Mouse (Mus musculus): ENCODE measurements at regions not wholly inside any gene's neighbourhood (a gene's known extent, or its start where the extent isn't known, plus 50 kb on each side); places are given as distances from the start of the nearest gene placed in this dataset.

DNA sequence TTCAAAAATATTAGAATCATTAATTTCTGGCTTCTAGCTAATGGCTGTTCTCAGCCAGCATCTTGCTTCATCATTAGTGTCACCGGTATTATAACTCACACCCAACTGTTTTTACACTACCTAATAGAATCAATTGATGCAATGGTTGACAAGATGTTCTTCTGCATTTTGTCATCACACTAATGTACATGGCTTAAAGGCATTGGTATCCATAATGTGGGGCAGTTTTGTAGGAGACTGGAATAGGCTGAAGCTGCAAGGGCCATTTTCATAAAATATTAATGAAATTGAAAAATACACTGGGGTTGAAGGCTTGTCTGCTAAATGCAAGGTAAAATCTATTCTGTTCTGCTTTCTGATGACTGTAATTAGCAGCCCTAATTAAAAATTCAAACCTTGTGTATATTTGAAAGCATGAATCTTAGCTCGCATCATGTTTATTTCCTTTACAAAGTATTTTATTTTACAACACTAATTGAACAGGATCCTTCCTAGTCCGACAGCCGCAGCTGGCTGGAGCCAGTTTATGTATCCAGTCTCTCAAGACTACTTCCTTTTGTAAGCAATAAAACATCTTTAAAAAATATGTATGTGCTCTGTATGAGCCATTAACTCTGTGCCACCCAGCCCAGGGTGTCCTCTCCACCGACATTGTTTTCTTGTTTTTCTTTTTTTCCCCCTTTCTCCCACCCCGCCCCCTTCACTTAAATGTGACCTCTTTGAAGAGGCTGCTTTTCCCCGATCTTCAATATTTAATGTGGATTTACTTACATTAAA lies 259.6 kb downstream of the Pou4f1 start:
- ChIA-PET POLR2A (interaction anchor here (0.7 kb wide), 1 partner anchor 81 kb away, joined by 3 read pairs; no protein-coding TSS in a partner anchor), CTCF (no interaction called here)
- TF ChIP-seq CTCF (IDR thresholded peaks at IDR 0.05) = no peak
- ATAC-seq (no peak), DNase-seq (ENCODE audit: low read depth, low spot score) (no peak)
- H3K27me3 ChIP-seq = peaks cover 46% of the 10 kb centered on the region
- in situ Hi-C loops (cut with MboI; ENCODE audit: low pct_unique_long_range_greater_than_20kb) = no loop called here

GRCm38 (mm10) chr14:104206602-104207001 lies 261.2 kb downstream of the Pou4f1 start:
- ChIA-PET CTCF (no interaction called here), POLR2A (no interaction called here)
- TF ChIP-seq CTCF (IDR thresholded peaks at IDR 0.05) = no peak
- H3K27me3 ChIP-seq = peaks cover 44% of the 10 kb centered on the region
- ATAC-seq = no peak
- in situ Hi-C loops (cut with MboI; ENCODE audit: low pct_unique_long_range_greater_than_20kb) = no loop called here
- no peak for DNase-seq (ENCODE audit: low read depth, low spot score)

- ChIA-PET CTCF (interaction anchor here (0.8 kb wide), 1 partner anchor 8 kb away, joined by 3 read pairs; no protein-coding TSS in a partner anchor), POLR2A (no interaction called here)
- TF ChIP-seq CTCF (IDR thresholded peaks at IDR 0.05) = peak; percentile 33
- peaks cover 68% of the 10 kb centered on the region for H3K27me3 ChIP-seq
- ATAC-seq (no peak), DNase-seq (ENCODE audit: low read depth, low spot score) (no peak)
- in situ Hi-C loops (cut with MboI; ENCODE audit: low pct_unique_long_range_greater_than_20kb) = no loop called here
These were observed 264.4 kb downstream of the Pou4f1 start for GRCm38 (mm10) chr14:104203239-104203986.

GRCm38 (mm10) chr14:104193198-104193597 lies 274.6 kb downstream of the Pou4f1 start:
- no peak for TF ChIP-seq CTCF (IDR thresholded peaks at IDR 0.05)
- POLR2A ChIA-PET = no interaction called here
- in situ Hi-C loops (cut with MboI; ENCODE audit: low pct_unique_long_range_greater_than_20kb) = no loop called here
- ATAC-seq (no peak), DNase-seq (ENCODE audit: low read depth, low spot score) (no peak)
- CTCF ChIA-PET = no interaction called here
- H3K27me3 ChIP-seq = peaks cover 24% of the 10 kb centered on the region

DNA sequence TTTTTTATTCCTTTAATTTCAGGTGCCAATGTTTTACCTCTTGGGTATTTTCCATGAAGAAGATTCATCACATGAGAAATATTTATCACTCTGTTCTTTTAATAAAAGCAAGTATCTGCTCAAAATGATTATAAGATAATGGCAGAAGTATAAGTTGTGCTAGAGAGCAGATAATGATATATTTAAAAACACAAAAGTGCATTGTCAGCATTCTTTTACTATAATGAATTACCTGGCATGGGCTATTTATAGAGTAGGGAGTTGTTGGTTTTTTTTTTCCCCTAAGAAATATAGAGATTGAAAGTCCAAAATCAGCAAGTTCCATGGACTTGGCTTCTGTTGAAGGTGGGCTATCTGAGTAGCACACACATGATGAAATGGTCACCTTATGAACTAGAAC lies 292.7 kb downstream of the Pou4f1 start:
- ChIA-PET POLR2A (no interaction called here), CTCF (interaction anchor here (0.6 kb wide), 1 partner anchor 15 kb away, joined by 3 read pairs; no protein-coding TSS in a partner anchor)
- in situ Hi-C loops (cut with MboI; ENCODE audit: low pct_unique_long_range_greater_than_20kb) = no loop called here
- ATAC-seq (no peak), DNase-seq (ENCODE audit: low read depth, low spot score) (no peak)
- H3K27me3 ChIP-seq = peaks cover 12% of the 10 kb centered on the region
- TF ChIP-seq CTCF (IDR thresholded peaks at IDR 0.05) = no peak

DNA sequence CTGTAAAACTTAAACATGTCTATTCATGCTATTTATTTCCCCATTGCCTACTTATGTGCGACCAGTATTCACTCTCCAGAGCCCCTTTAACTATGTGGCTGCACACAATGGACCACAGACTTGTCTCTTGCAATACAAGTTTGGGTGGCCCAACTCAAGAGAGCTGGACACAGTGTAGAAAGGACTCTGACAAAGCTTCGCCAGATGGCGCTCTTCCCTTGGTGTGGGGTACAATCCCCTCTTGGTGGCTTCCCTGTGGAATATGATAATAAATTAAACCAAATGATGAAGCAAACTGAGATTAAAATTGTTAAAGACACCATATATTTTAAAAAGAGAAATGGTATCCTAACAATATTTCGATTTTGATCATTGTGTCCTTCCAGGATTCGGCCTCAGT lies 302.6 kb upstream of the Ednrb start:
- peaks cover 32% of the 10 kb centered on the region for H3K27me3 ChIP-seq
- no peak for DNase-seq (ENCODE audit: low read depth, low spot score)
- peak; percentile 57 for TF ChIP-seq CTCF (IDR thresholded peaks at IDR 0.05)
- ChIA-PET POLR2A (no interaction called here), CTCF (no interaction called here)
- ATAC-seq = no peak
- in situ Hi-C loops (cut with MboI; ENCODE audit: low pct_unique_long_range_greater_than_20kb) = loop anchor here (25.0 kb wide), 1 partner anchor 665 kb away; no protein-coding TSS in a partner anchor

DNA sequence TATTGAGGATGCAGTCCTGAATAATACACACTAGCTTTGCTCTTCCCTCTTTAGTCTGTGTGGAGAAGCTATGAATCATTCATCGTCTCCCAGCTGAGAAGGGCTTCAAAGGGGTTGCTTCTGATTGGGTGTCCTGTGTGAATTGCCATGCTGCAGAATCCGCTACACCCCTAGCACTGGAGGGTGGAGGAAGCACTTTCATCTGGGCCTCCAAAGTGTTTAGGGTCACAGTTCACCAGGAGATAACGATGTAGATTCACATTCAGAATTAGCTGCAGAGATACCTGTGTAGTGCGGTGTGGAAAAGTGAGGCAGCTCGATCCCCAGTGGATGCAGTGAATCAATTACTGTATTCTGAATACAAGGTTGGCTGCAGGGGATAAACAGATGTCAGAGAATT lies 301.2 kb upstream of the Ednrb start:
- no peak for ATAC-seq
- POLR2A ChIA-PET = no interaction called here
- TF ChIP-seq CTCF (IDR thresholded peaks at IDR 0.05) = no peak
- DNase-seq (ENCODE audit: low read depth, low spot score) = no peak
- in situ Hi-C loops (cut with MboI; ENCODE audit: low pct_unique_long_range_greater_than_20kb) = loop anchor here (25.0 kb wide), 1 partner anchor 667 kb away; no protein-coding TSS in a partner anchor
- H3K27me3 ChIP-seq = peaks cover 37% of the 10 kb centered on the region
- CTCF ChIA-PET = no interaction called here

DNA sequence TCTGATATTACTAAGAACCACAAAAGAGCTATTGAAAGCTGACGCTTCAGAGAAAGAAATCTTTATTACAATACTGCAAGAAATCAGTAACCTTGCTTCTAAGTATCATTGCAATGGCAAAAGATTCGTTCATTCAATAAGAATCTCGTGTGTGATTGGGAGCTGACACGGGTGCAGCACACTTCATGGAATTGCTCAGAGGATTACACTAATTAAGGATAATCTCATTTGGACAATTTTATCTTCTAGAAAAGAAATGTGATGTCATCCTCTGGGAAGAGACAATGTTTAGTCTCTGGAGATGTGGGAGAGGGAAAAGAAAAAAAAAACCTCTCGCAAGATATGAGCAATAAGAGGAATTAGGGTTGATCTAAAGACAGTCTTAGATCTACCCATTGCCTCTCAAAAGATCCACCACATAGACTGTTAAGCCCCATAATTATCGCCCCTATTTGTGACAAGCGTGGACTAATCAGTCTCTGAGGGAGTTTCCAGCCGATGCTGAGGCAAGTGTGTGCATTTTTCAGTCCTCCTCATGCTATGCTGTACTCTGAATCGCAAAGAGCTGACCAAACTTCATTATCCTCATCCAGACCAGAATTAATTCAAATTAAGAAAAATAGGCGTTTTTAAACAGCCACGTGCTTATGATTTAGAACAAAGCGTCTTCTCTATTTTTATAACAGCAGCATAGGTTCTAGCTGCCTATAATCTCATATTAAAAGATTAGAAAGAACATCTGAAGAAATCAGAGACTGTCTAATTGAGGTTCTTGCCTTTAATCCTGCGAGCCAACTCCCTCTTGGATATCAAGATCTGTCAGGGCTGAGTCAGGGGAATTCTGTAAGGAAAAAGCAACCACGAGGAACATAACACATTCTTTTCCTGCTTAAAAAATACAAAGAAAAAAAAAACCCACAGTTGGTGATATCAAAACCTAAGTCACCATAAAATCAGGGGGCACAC lies 271.1 kb upstream of the Ednrb start:
- POLR2A ChIA-PET = no interaction called here
- DNase-seq (ENCODE audit: low read depth, low spot score) = no peak
- H3K27me3 ChIP-seq = peaks cover 10% of the 10 kb centered on the region
- TF ChIP-seq CTCF (IDR thresholded peaks at IDR 0.05) = no peak
- CTCF ChIA-PET = interaction anchor here (1.2 kb wide), 1 partner anchor 173 kb away, joined by 3 read pairs; no protein-coding TSS in a partner anchor
- in situ Hi-C loops (cut with MboI; ENCODE audit: low pct_unique_long_range_greater_than_20kb) = no loop called here
- ATAC-seq = no peak

DNA sequence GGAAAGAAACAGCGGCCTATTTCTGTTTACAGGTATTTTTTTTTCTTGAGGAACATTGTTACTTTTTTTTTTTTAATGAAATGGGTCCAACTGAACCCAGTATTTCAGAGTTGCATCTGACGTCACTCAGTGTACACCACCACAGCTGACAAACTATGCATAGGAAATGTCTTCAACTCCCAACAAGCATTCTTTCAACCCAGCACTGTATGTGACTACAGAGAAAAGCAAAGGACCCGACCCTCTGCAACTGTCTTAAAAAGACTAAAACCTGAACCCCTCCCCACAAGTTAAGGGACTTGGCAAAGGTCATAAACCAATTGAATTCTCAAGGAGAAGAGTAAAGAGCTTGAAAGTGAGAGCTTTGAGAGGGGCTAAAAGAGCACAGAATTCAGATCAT lies 270.0 kb upstream of the Ednrb start:
- DNase-seq (ENCODE audit: low read depth, low spot score) = no peak
- peaks cover 10% of the 10 kb centered on the region for H3K27me3 ChIP-seq
- POLR2A ChIA-PET = no interaction called here
- in situ Hi-C loops (cut with MboI; ENCODE audit: low pct_unique_long_range_greater_than_20kb) = no loop called here
- ATAC-seq = no peak
- TF ChIP-seq CTCF (IDR thresholded peaks at IDR 0.05) = no peak
- CTCF ChIA-PET = interaction anchor here (1.2 kb wide), 1 partner anchor 11 kb away, joined by 4 read pairs; no protein-coding TSS in a partner anchor

GRCm38 (mm10) chr14:104113448-104113847 lies 269.2 kb upstream of the Ednrb start:
- TF ChIP-seq CTCF (IDR thresholded peaks at IDR 0.05) = no peak
- POLR2A ChIA-PET = no interaction called here
- ATAC-seq (no peak), DNase-seq (ENCODE audit: low read depth, low spot score) (no peak)
- CTCF ChIA-PET = interaction anchor here (1.2 kb wide), 1 partner anchor 10 kb away, joined by 4 read pairs; no protein-coding TSS in a partner anchor
- H3K27me3 ChIP-seq = peaks cover 10% of the 10 kb centered on the region
- in situ Hi-C loops (cut with MboI; ENCODE audit: low pct_unique_long_range_greater_than_20kb) = no loop called here
